Mouse (Mus musculus): ENCODE measurements around the gene Pnpla2.

- TF ChIP-seq CTCF (conservative IDR thresholded peaks at IDR 0.05; ENCODE audit: low read length) (no peak), POU5F1 (IDR thresholded peaks at IDR 0.05; ENCODE audit: borderline replicate concordance, low read length) (no peak), NANOG (IDR thresholded peaks at IDR 0.05; ENCODE audit: borderline replicate concordance, low read length) (no peak)
Observed at GRCm38 (mm10) chr7:141469901-141470636, 15.1 kb downstream of the Pnpla2 start.
